Mouse (Mus musculus) small intestine, adult 2 months (tissue): ENCODE results near the gene Pfn1. TPM values are rescaled to one million over a fixed set of nuclear protein-coding genes. Genes with fewer than 3 reads are reported as not detected.

Experiments used
- H3K27ac ChIP-seq: fragments of 200-500 bp; 2 replicates; pipeline ENCODE4 v1.5.1; 2012; ENCODE audit warnings: low read depth, low read length, control low read depth, inconsistent platforms; ENCODE audit not compliant: insufficient read depth
- H3K27me3 ChIP-seq: fragments of 200-500 bp; 2 replicates; pipeline ENCODE4 v1.6.1; 2012; ENCODE audit warnings: mild to moderate bottlenecking, moderate library complexity, low read length, inconsistent platforms; ENCODE audit not compliant: control insufficient read depth, insufficient read depth
- H3K36me3 ChIP-seq: fragments of 200-500 bp; 2 replicates; pipeline ENCODE4 v1.6.1; 2012; ENCODE audit warnings: mild to moderate bottlenecking, low read length, control low read depth, inconsistent platforms; ENCODE audit not compliant: control insufficient read depth, insufficient read depth
- H3K4me1 ChIP-seq: fragments of 200-500 bp; 2 replicates; pipeline ENCODE4 v1.6.1; 2012; ENCODE audit warnings: low read length, inconsistent platforms, mixed read lengths; ENCODE audit not compliant: control insufficient read depth, insufficient read depth, insufficient read length
- H3K4me3 ChIP-seq: fragments of 200-500 bp; 2 replicates; pipeline ENCODE4 v1.5.1; 2012; ENCODE audit warnings: low read depth, mild to moderate bottlenecking, control low read depth, inconsistent platforms, low read length, moderate library complexity
- CTCF ChIP-seq: fragments of 200-500 bp; IDR thresholded peaks from 2 replicates; pipeline ENCODE4 v1.5.1; 2012; ENCODE audit warnings: low read depth, mild to moderate bottlenecking, control low read depth, inconsistent platforms, low read length, moderate library complexity, mixed read lengths; ENCODE audit not compliant: insufficient replicate concordance, insufficient read length; ENCODE audit errors: extremely low read depth
- POLR2A ChIP-seq: fragments of 200-500 bp; IDR thresholded peaks from 2 replicates; pipeline ENCODE4 v1.6.1; 2012; ENCODE audit warnings: low read depth, mild to moderate bottlenecking, control low read depth, inconsistent platforms, low read length, moderate library complexity
- WGBS: fragments of 180-500 bp; shearing (Covaris S2); methylation state at CpG from one replicate; pipeline ENCODE4 v1.1.7; 2018; 5-methylcytosine and 5-hydroxymethylcytosine counted together
- polyA plus RNA-seq: library from polyadenylated mRNA; depleted of rRNA; stranded (reverse); fragments of >200 nt; gene quantifications from 2 replicates; pipeline ENCODE4 v1.2.3, GENCODE M21; 2012

Pfn1 gene
- polyA plus RNA-seq, 1 experiment, result 5,668 TPM

GRCm38 (mm10) chr11:70683640-70684039 is 29.2 kb upstream of the Pfn1 start:
- H3K27me3 ChIP-seq, result no peaks in the 10 kb centered on the region
- H3K27ac ChIP-seq, result peak overlapping the region; percentile 95
- H3K4me3 ChIP-seq, result no peak overlapping the region
- peaks cover 31% of the 10 kb centered on the region for H3K4me1 ChIP-seq
- 85% methylated on average over 5 of the region's 5 CpGs for WGBS
- TF ChIP-seq POLR2A, result no peak
- TF ChIP-seq CTCF, result no peak
- peaks cover 59% of the 10 kb centered on the region for H3K36me3 ChIP-seq

GRCm38 (mm10) chr11:70681897-70682581 is 27.6 kb upstream of the Pfn1 start:
- TF ChIP-seq CTCF, result no peak; the same call in 1 of the 2 replicates
- TF ChIP-seq POLR2A, result no peak
- WGBS, result 70% methylated on average over 11 of the region's 11 CpGs
- H3K36me3 ChIP-seq, result peaks cover 70% of the 10 kb centered on the region
- no peaks in the 10 kb centered on the region for H3K27me3 ChIP-seq
- H3K4me1 ChIP-seq, result peaks cover 27% of the 10 kb centered on the region
- H3K27ac ChIP-seq, result no peak overlapping the region
- H3K4me3 ChIP-seq, result no peak overlapping the region

- peaks cover 78% of the 10 kb centered on the region for H3K36me3 ChIP-seq
- TF ChIP-seq POLR2A, result no peak
- TF ChIP-seq CTCF, result no peak
- no peaks in the 10 kb centered on the region for H3K27me3 ChIP-seq
- peaks cover 22% of the 10 kb centered on the region for H3K4me1 ChIP-seq
- WGBS, result 85% methylated on average over 12 of the region's 12 CpGs
- H3K4me3 ChIP-seq, result no peak overlapping the region
- H3K27ac ChIP-seq, result no peak overlapping the region
Measured at GRCm38 (mm10) chr11:70681170-70681569, 26.7 kb upstream of the Pfn1 start.

GRCm38 (mm10) chr11:70679894-70680293 is 25.4 kb upstream of the Pfn1 start:
- no peak overlapping the region for H3K4me3 ChIP-seq
- no peaks in the 10 kb centered on the region for H3K27me3 ChIP-seq
- TF ChIP-seq CTCF (no peak), POLR2A (no peak)
- peaks cover 82% of the 10 kb centered on the region for H3K36me3 ChIP-seq
- no peak overlapping the region for H3K27ac ChIP-seq
- WGBS, result 85% methylated on average over 8 of the region's 8 CpGs
- peaks cover 14% of the 10 kb centered on the region for H3K4me1 ChIP-seq

- WGBS, result 92% methylated on average over 8 of the region's 8 CpGs
- no peak for TF ChIP-seq POLR2A
- TF ChIP-seq CTCF, result no peak
- H3K4me3 ChIP-seq, result no peak overlapping the region
- H3K4me1 ChIP-seq, result peaks cover 12% of the 10 kb centered on the region
- no peak overlapping the region; the same call in 1 of the 2 replicates for H3K27ac ChIP-seq
- H3K27me3 ChIP-seq, result no peaks in the 10 kb centered on the region
- peaks cover 84% of the 10 kb centered on the region for H3K36me3 ChIP-seq
Measured at GRCm38 (mm10) chr11:70679361-70679760, 24.9 kb upstream of the Pfn1 start.

GRCm38 (mm10) chr11:70678576-70678975 is 24.1 kb upstream of the Pfn1 start:
- 94% methylated on average over 2 of the region's 2 CpGs for WGBS
- no peaks in the 10 kb centered on the region for H3K27me3 ChIP-seq
- H3K27ac ChIP-seq, result no peak overlapping the region
- TF ChIP-seq CTCF (no peak), POLR2A (no peak)
- peaks cover 86% of the 10 kb centered on the region for H3K36me3 ChIP-seq
- H3K4me1 ChIP-seq, result peaks cover 5% of the 10 kb centered on the region
- H3K4me3 ChIP-seq, result no peak overlapping the region

- no peaks in the 10 kb centered on the region for H3K27me3 ChIP-seq
- 81% methylated on average over 9 of the region's 9 CpGs for WGBS
- peaks cover 83% of the 10 kb centered on the region for H3K36me3 ChIP-seq
- H3K27ac ChIP-seq, result no peak overlapping the region
- peaks cover 3% of the 10 kb centered on the region; the same call in 1 of the 2 replicates for H3K4me1 ChIP-seq
- no peak overlapping the region for H3K4me3 ChIP-seq
- no peak for TF ChIP-seq CTCF
- TF ChIP-seq POLR2A, result no peak
Measured at GRCm38 (mm10) chr11:70678092-70678491, 23.6 kb upstream of the Pfn1 start.
